Mouse (Mus musculus): ENCODE measurements around the gene Tmem19.

The Tmem19 gene

GRCm38 (mm10) chr10:115311263-115311965 lies 50.9 kb downstream of the Tmem19 start:
- no peak for DNase-seq (ENCODE audit: low spot score in 2 of 2)

GRCm38 (mm10) chr10:115309191-115309590 lies 53.1 kb downstream of the Tmem19 start:
- DNase-seq (ENCODE audit: low spot score in 2 of 2): no peak

- no peak for DNase-seq (ENCODE audit: low spot score in 2 of 2)
These were observed 54.9 kb downstream of the Tmem19 start for GRCm38 (mm10) chr10:115307331-115307875.

- DNase-seq (ENCODE audit: low spot score in 2 of 2): no peak
These were observed 63.6 kb downstream of the Tmem19 start for GRCm38 (mm10) chr10:115298683-115299082.

GRCm38 (mm10) chr10:115297582-115297981 lies 64.7 kb downstream of the Tmem19 start:
- no peak for DNase-seq (ENCODE audit: low spot score in 2 of 2)

GRCm38 (mm10) chr10:115296401-115296935 lies 65.8 kb downstream of the Tmem19 start:
- DNase-seq (ENCODE audit: low spot score in 2 of 2): no peak

GRCm38 (mm10) chr10:115295162-115295561 lies 67.1 kb downstream of the Tmem19 start:
- no peak for DNase-seq (ENCODE audit: low spot score in 2 of 2)

GRCm38 (mm10) chr10:115294715-115295114 lies 67.6 kb downstream of the Tmem19 start:
- DNase-seq (ENCODE audit: low spot score in 2 of 2): no peak

GRCm38 (mm10) chr10:115293946-115294345 lies 68.4 kb downstream of the Tmem19 start:
- DNase-seq (ENCODE audit: low spot score in 2 of 2): peak in 1 of 2 experiments; percentile 39

GRCm38 (mm10) chr10:115290671-115291070 lies 71.6 kb downstream of the Tmem19 start:
- no peak for DNase-seq (ENCODE audit: low spot score in 2 of 2)
